Mouse (Mus musculus) megakaryocyte, embryonic 14.5 days (primary cell): ENCODE data around the gene Tmem229a. TPM values are rescaled to one million over a fixed set of nuclear protein-coding genes. Genes with fewer than 3 reads are reported as not detected.
A peak's percentile ranks its signal among the peaks of the same experiment; 100 is the strongest.

Source experiments
- H3K27me3 ChIP-seq: replicated peaks from 2 replicates; pipeline ENCODE3; 2012; ENCODE audit warnings: inconsistent platforms
- H3K36me3 ChIP-seq: replicated peaks from 2 replicates; pipeline ENCODE3; 2012; ENCODE audit warnings: low read length, inconsistent platforms, mixed read lengths
- H3K4me1 ChIP-seq: 2 replicates; pipeline ENCODE4 v1.6.1; 2012; ENCODE audit warnings: inconsistent platforms
- H3K4me3 ChIP-seq: replicated peaks from 2 replicates; pipeline ENCODE3; 2012; ENCODE audit warnings: moderate library complexity, mild to moderate bottlenecking, inconsistent platforms
- H3K9me3 ChIP-seq: 2 replicates; pipeline ENCODE4 v1.6.1; 2012; ENCODE audit warnings: inconsistent platforms
- FLI1 ChIP-seq: IDR thresholded peaks from 2 replicates; pipeline ENCODE4 v1.6.1; 2012; ENCODE audit warnings: low read length, inconsistent platforms, mixed read lengths
- GATA1 ChIP-seq: IDR thresholded peaks from 3 replicates; pipeline ENCODE4 v1.6.1; 2012; ENCODE audit warnings: mixed read lengths, low read length, inconsistent platforms, borderline replicate concordance
- polyA plus RNA-seq: library from polyadenylated mRNA; stranded (reverse); fragments of >175 nt; gene quantifications from 2 replicates; pipeline ENCODE4 v1.2.3, GENCODE M21; 2012; ENCODE audit warnings: low replicate concordance; ENCODE audit not compliant: insufficient read depth

Tmem229a gene
- polyA plus RNA-seq, 1 experiment = not detected

- no peaks in the 10 kb centered on the region for H3K36me3 ChIP-seq
- H3K4me1 ChIP-seq = peaks cover 14% of the 10 kb centered on the region
- H3K27me3 ChIP-seq = peaks cover 29% of the 10 kb centered on the region
- H3K9me3 ChIP-seq = peaks cover 8% of the 10 kb centered on the region; the same call in 1 of the 2 replicates
- H3K4me3 ChIP-seq = peak overlapping the region; percentile 78
- no peak for TF ChIP-seq FLI1
- no peak for TF ChIP-seq GATA1
Observed at GRCm38 (mm10) chr6:24955131-24955945, 759 bp downstream of the Tmem229a start.

- TF ChIP-seq FLI1 (no peak), GATA1 (no peak)
- H3K4me3 ChIP-seq = no peak overlapping the region
Observed at GRCm38 (mm10) chr6:24954126-24954525, 2.0 kb downstream of the Tmem229a start.

GRCm38 (mm10) chr6:24952341-24952740 is 3.8 kb downstream of the Tmem229a start:
- TF ChIP-seq FLI1 = no peak
- peaks cover 29% of the 10 kb centered on the region for H3K27me3 ChIP-seq
- peaks cover 14% of the 10 kb centered on the region for H3K4me1 ChIP-seq
- H3K36me3 ChIP-seq = no peaks in the 10 kb centered on the region
- H3K9me3 ChIP-seq = peaks cover 8% of the 10 kb centered on the region; the same call in 1 of the 2 replicates
- H3K4me3 ChIP-seq = no peak overlapping the region

More at GRCm38 (mm10) chr6:24954126-24954525, 2.0 kb downstream of the Tmem229a start:
- no peaks in the 10 kb centered on the region for H3K36me3 ChIP-seq
- peaks cover 8% of the 10 kb centered on the region; the same call in 1 of the 2 replicates for H3K9me3 ChIP-seq
- H3K4me1 ChIP-seq = peaks cover 14% of the 10 kb centered on the region
- peaks cover 29% of the 10 kb centered on the region for H3K27me3 ChIP-seq

- peaks cover 8% of the 10 kb centered on the region; the same call in 1 of the 2 replicates for H3K9me3 ChIP-seq
- no peak for TF ChIP-seq GATA1
- no peak for TF ChIP-seq FLI1
- no peak overlapping the region for H3K4me3 ChIP-seq
- H3K27me3 ChIP-seq = peaks cover 19% of the 10 kb centered on the region
- H3K36me3 ChIP-seq = no peaks in the 10 kb centered on the region
- H3K4me1 ChIP-seq = peaks cover 10% of the 10 kb centered on the region
Observed at GRCm38 (mm10) chr6:24950669-24951068, 5.4 kb downstream of the Tmem229a start.

GRCm38 (mm10) chr6:24925076-24925785 is 30.9 kb downstream of the Tmem229a start:
- H3K36me3 ChIP-seq = no peaks in the 10 kb centered on the region
- TF ChIP-seq FLI1 (no peak), GATA1 (no peak)
- no peaks in the 10 kb centered on the region for H3K4me1 ChIP-seq
- H3K4me3 ChIP-seq = no peak overlapping the region
- peaks cover 23% of the 10 kb centered on the region for H3K9me3 ChIP-seq
- no peaks in the 10 kb centered on the region for H3K27me3 ChIP-seq

- Histone ChIP-seq H3K27me3 (no peaks in the 10 kb centered on the region), H3K4me1 (no peaks in the 10 kb centered on the region), H3K9me3 (no peaks in the 10 kb centered on the region; the same call in 1 of the 2 replicates), H3K4me3 (no peak overlapping the region), H3K36me3 (no peaks in the 10 kb centered on the region)
- no peak for TF ChIP-seq FLI1
- TF ChIP-seq GATA1 = no peak
Observed at GRCm38 (mm10) chr6:24913591-24913990, 42.5 kb downstream of the Tmem229a start.

- TF ChIP-seq FLI1 (no peak), GATA1 (no peak)
- Histone ChIP-seq H3K9me3 (no peaks in the 10 kb centered on the region; the same call in 1 of the 2 replicates), H3K27me3 (no peaks in the 10 kb centered on the region), H3K4me3 (no peak overlapping the region), H3K36me3 (no peaks in the 10 kb centered on the region), H3K4me1 (no peaks in the 10 kb centered on the region)
Observed at GRCm38 (mm10) chr6:24910728-24911105, 45.4 kb downstream of the Tmem229a start.

GRCm38 (mm10) chr6:24910016-24910727 is 45.9 kb downstream of the Tmem229a start:
- TF ChIP-seq FLI1 (no peak), GATA1 (no peak)
- Histone ChIP-seq H3K36me3 (no peaks in the 10 kb centered on the region), H3K4me3 (no peak overlapping the region), H3K4me1 (no peaks in the 10 kb centered on the region), H3K27me3 (no peaks in the 10 kb centered on the region), H3K9me3 (no peaks in the 10 kb centered on the region; the same call in 1 of the 2 replicates)

- TF ChIP-seq GATA1 (no peak), FLI1 (no peak)
- Histone ChIP-seq H3K9me3 (no peaks in the 10 kb centered on the region; the same call in 1 of the 2 replicates), H3K27me3 (no peaks in the 10 kb centered on the region), H3K36me3 (no peaks in the 10 kb centered on the region), H3K4me3 (no peak overlapping the region), H3K4me1 (no peaks in the 10 kb centered on the region)
Observed at GRCm38 (mm10) chr6:24907824-24908223, 48.3 kb downstream of the Tmem229a start.
